Mouse (Mus musculus) B cell, adult 67 days (primary cell): Measurements from ENCODE around the gene Mospd2. TPM values are rescaled to one million over a fixed set of nuclear protein-coding genes. Genes with fewer than 3 reads are reported as not detected.

Experiments
- total RNA-seq, 2 experiments: library from RNA; stranded (reverse); gene quantifications; 4 replicates each; pipeline ENCODE4 v1.2.4; 2023

Gene Mospd2
- total RNA-seq, result 10 to 100 TPM; 23.1 to 28.3 TPM

DNA sequence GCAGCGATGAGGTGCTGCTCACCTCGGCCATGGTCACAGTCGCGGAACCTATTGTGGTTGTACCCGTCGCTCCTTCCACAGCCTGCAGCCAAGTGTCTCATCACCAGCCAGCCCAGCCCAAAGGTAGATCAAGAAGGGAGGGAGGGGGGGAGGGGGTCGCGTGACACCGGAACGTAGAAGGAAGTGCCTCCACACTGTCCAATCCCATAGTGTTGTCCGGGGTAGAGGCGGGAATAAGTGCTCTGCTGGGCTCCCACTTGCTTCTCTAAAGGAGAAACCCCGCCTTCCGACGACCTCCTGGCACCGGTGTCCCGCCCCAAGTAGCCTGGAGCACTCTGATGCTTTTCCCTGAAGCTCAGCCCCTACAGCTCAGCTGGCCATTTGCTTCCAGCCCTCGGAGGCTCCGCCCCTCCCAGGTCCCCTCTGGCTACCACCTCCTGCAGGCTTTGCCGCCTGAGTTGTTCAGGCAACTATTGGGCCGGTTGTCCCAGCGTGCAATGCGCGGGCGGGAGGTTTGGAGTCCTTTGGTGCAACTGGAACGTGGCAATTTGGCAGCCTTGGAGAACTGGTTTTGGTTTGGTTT, at the start of gene Mospd2, which contains the start of gene Fancb:
Gene Mospd2, minus strand, starts transcription at position 183 of the 583 bp plus-strand sequence.
Gene Fancb, plus strand, starts transcription at position 400 of the 583 bp plus-strand sequence.

DNA sequence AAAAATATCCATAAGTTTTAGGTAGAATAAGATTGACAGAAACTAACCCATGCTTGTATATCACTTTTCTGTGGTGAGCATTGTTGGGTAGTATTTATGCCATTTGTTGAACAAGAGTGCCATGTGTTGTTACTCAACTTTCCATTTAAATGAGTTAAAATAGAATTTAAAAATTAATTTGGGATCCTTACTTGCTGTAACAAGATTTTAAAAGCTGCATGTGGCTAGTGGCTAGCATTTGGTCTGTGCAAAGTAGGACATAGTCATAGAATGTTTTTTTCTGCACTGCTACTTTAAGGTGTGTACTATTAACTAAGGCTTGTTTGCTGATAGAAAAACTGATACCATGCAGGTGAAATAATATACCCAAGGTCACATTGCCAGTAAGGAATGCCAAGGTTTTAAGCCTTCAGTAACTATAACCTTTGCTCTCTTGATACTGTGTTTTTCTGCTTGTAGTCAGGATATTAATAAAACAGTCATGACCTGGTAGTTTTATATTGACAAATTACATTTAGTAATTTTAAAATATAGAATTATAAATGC, 24.7 kb upstream of the Mospd2 start, which contains the start of gene Gm17604:
Gene Gm17604, minus strand, starts transcription at position 51 of the 546 bp plus-strand sequence.

Other genes starting within 250 kb of the Mospd2 start
- 1 to 10 TPM; 3.7 to 5.2 TPM for gene Fancb, start 217 bp upstream of the Mospd2 start, total RNA-seq
- gene Gm17604, start 24.5 kb upstream of the Mospd2 start, total RNA-seq, result not detected